Mouse (Mus musculus) small intestine, adult 2 months (tissue): ENCODE results near the gene Dglucy. TPM values are rescaled to one million over a fixed set of nuclear protein-coding genes. Genes with fewer than 3 reads are reported as not detected.

Experiments
- H3K27ac ChIP-seq: fragments of 200-500 bp; 2 replicates; pipeline ENCODE4 v1.5.1; 2012; ENCODE audit warnings: low read depth, low read length, control low read depth, inconsistent platforms; ENCODE audit not compliant: insufficient read depth
- H3K27me3 ChIP-seq: fragments of 200-500 bp; 2 replicates; pipeline ENCODE4 v1.6.1; 2012; ENCODE audit warnings: mild to moderate bottlenecking, moderate library complexity, low read length, inconsistent platforms; ENCODE audit not compliant: control insufficient read depth, insufficient read depth
- H3K36me3 ChIP-seq: fragments of 200-500 bp; 2 replicates; pipeline ENCODE4 v1.6.1; 2012; ENCODE audit warnings: mild to moderate bottlenecking, low read length, control low read depth, inconsistent platforms; ENCODE audit not compliant: control insufficient read depth, insufficient read depth
- H3K4me1 ChIP-seq: fragments of 200-500 bp; 2 replicates; pipeline ENCODE4 v1.6.1; 2012; ENCODE audit warnings: low read length, inconsistent platforms, mixed read lengths; ENCODE audit not compliant: control insufficient read depth, insufficient read depth, insufficient read length
- H3K4me3 ChIP-seq: fragments of 200-500 bp; 2 replicates; pipeline ENCODE4 v1.5.1; 2012; ENCODE audit warnings: low read depth, mild to moderate bottlenecking, control low read depth, inconsistent platforms, low read length, moderate library complexity
- CTCF ChIP-seq: fragments of 200-500 bp; IDR thresholded peaks from 2 replicates; pipeline ENCODE4 v1.5.1; 2012; ENCODE audit warnings: low read depth, mild to moderate bottlenecking, control low read depth, inconsistent platforms, low read length, moderate library complexity, mixed read lengths; ENCODE audit not compliant: insufficient replicate concordance, insufficient read length; ENCODE audit errors: extremely low read depth
- POLR2A ChIP-seq: fragments of 200-500 bp; IDR thresholded peaks from 2 replicates; pipeline ENCODE4 v1.6.1; 2012; ENCODE audit warnings: low read depth, mild to moderate bottlenecking, control low read depth, inconsistent platforms, low read length, moderate library complexity
- WGBS: fragments of 180-500 bp; shearing (Covaris S2); methylation state at CpG from one replicate; pipeline ENCODE4 v1.1.7; 2018; 5-methylcytosine and 5-hydroxymethylcytosine counted together
- polyA plus RNA-seq: library from polyadenylated mRNA; depleted of rRNA; stranded (reverse); fragments of >200 nt; gene quantifications from 2 replicates; pipeline ENCODE4 v1.2.3, GENCODE M21; 2012; rRNA removed

Dglucy gene
- polyA plus RNA-seq, 1 experiment, result 21.8 TPM

DNA sequence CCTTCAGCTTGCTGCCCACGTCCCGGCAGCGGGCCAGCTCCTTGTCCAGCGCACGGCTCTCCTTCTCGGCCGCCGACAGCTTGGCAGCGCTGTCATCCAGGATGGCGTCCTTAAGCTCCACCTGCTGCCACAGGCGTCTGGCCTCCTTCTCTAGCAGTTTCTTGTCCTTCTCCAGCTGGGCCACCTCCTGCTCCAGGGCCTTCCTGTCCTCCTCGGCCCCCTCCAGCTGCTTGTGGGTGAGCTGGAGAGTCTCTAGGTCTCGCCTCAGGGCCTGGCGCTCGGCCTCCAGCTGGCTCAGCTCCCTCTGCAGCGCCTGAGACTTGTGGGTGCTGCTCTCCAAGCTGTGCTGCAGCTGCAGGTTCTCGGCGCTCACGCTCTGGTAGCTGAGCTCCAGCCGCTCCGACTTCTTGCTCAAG lies 166.1 kb downstream of the Dglucy start:
- TF ChIP-seq CTCF (no peak), POLR2A (no peak)
- H3K27ac ChIP-seq, result no peak overlapping the region

DNA sequence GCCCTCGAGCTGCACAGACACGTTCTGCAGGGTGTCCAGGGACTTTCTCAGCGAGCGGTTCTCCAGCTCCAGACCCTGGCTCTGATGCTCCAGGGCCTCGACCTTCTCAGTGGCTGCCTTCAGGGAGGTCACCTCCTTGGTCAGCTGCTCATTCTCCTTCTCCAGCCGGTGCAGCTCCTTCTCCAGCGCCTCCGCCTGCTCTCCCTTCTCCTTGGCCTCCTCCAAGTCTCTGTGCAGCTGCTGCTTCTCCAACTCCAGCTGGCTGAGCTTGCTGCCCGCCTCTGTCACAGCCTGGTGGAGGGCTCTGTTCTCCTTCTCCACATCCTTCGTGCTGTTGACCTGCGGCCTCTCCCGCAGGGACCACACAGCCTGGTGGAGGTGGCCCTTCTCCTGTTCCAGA lies 166.6 kb downstream of the Dglucy start:
- Histone ChIP-seq H3K36me3 (peaks cover 80% of the 10 kb centered on the region), H3K27me3 (no peaks in the 10 kb centered on the region), H3K4me3 (no peak overlapping the region), H3K4me1 (no peaks in the 10 kb centered on the region), H3K27ac (no peak overlapping the region)
- TF ChIP-seq CTCF, result no peak
- no peak for TF ChIP-seq POLR2A
- WGBS, result 74% methylated on average over 12 of the region's 12 CpGs

More for the DNA sequence above, 166.1 kb downstream of the Dglucy start:
- Histone ChIP-seq H3K27me3 (no peaks in the 10 kb centered on the region), H3K36me3 (peaks cover 81% of the 10 kb centered on the region), H3K4me1 (no peaks in the 10 kb centered on the region), H3K4me3 (no peak overlapping the region)
- 88% methylated on average over 21 of the region's 21 CpGs for WGBS

DNA sequence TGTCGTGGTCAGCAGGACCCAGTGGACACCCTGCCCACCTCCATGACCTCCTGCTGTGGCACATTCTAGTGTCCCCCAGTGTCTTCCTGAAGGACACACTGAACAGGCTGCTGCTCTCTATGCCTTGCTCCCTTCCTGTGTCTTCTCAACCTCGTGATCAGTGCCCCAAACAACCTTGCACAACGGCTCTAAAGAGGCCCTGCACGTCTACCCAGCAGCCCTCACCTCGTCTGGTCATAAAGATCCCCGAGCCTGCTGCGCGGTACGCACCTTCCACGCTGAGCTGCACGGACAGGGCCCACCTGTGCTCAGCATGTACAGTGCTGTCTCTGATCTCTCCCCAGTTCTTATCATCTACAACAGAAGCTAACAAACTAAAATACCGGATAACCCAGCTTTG lies 167.1 kb downstream of the Dglucy start:
- WGBS, result 73% methylated on average over 12 of the region's 12 CpGs
- H3K27me3 ChIP-seq, result no peaks in the 10 kb centered on the region
- H3K36me3 ChIP-seq, result peaks cover 77% of the 10 kb centered on the region
- no peaks in the 10 kb centered on the region for H3K4me1 ChIP-seq
- H3K4me3 ChIP-seq, result no peak overlapping the region
- TF ChIP-seq POLR2A (no peak), CTCF (no peak)
- no peak overlapping the region for H3K27ac ChIP-seq

Other genes starting within 250 kb of the Dglucy start
- 0.62 TPM in 2 replicates for gene Rps6ka5, start 52.1 kb upstream of the Dglucy start, polyA plus RNA-seq
- 3.0 and 6.0 TPM in 2 replicates for gene Gpr68, start 129.1 kb downstream of the Dglucy start, polyA plus RNA-seq
- gene Ccdc88c, start 250.0 kb downstream of the Dglucy start, polyA plus RNA-seq, result 10.2 and 11.7 TPM in 2 replicates